Comparison of ENCODE assay signal across 13 mouse cellular contexts in the genomic region with DNA sequence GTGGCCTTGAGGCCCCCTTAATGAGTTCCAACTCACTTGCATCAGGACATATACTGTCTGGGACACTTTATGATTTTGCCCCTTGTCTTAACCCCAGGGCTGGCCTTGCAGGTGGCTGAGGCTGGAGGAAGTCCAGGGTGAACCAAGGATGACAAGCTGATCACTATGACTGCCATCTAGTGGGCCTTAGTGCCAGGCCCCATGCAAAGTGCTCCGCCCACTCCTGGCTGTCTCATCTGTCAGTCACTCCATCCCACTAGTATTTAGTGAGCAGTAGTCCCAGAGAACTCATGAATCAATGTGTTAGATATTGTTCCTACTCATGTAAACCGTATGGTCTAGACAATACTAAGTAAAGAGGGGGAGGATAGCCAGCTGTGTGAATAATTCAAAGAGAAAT.
A peak's percentile ranks its signal among the peaks of the same experiment; 100 is the strongest.
DNase-seq lines count a peak whose midpoint lies in the region; ATAC-seq lines count a peak whose summit lies in the region.
"Had no signal": no experiment of that assay in that cellular context is flagged by ENCODE, and none has a peak within 500 bp of the region (broad histone marks: within the 10 kb centered on the region; RNA-seq: fewer than 3 reads in every experiment).

No protein-coding gene starts in this region.

- DNase-seq in cerebellum, adult 11 months = peak; percentile 23
- no peak for DNase-seq in cerebellum, adult 11-12 months
- peak; percentile 8 for DNase-seq in heart, postnatal 4 days
- no peak for DNase-seq in heart, postnatal 25 days (ENCODE audit: low spot score)
- DNase-seq in midbrain, embryonic 10.5 days (ENCODE audit: low spot score) = no peak
- peak; percentile 29 to 60 for DNase-seq in layer of hippocampus, postnatal 14 days (ENCODE audit: low spot score in 2 of 2)
- DNase-seq: adrenal gland, postnatal 10 days; kidney, postnatal 4 days; lung, postnatal 4 days; right cerebral cortex, postnatal 14 days; thymus, postnatal 25 days had no signal

- no peak overlapping the region for H3K9ac ChIP-seq in midbrain, embryonic 15.5 days
- H3K9ac ChIP-seq in hindbrain, embryonic 16.5 days (ENCODE audit: low read depth, low read length) = no peak overlapping the region

- intact Hi-C loops in heart, postnatal 25 days (cut with DNase I) = no loop called here

- 0 out of 2 replicates have a peak, but pooled peaks have one; percentile 15 for ATAC-seq in midbrain, embryonic 15.5 days (replicated peaks)
- no peak for ATAC-seq in hindbrain, embryonic 16.5 days

- no peaks in the 10 kb centered on the region for H3K9me3 ChIP-seq in midbrain, embryonic 15.5 days
- H3K9me3 ChIP-seq in midbrain, embryonic 10.5 days (replicated peaks) = no peaks in the 10 kb centered on the region
- H3K9me3 ChIP-seq in hindbrain, embryonic 16.5 days (ENCODE audit: control insufficient read depth, low read length) = no peaks in the 10 kb centered on the region

- no peak overlapping the region for H3K4me2 ChIP-seq in midbrain, embryonic 15.5 days
- no peak overlapping the region for H3K4me2 ChIP-seq in hindbrain, embryonic 16.5 days (ENCODE audit: low read length)

- WGBS in midbrain, embryonic 15.5 days = 72% methylated on average over 2 of the region's 2 CpGs
- 79% methylated on average over 2 of the region's 2 CpGs for WGBS in midbrain, embryonic 10.5 days
- WGBS in hindbrain, embryonic 16.5 days = 78% methylated on average over 2 of the region's 2 CpGs

- peak overlapping the region; percentile 59 for H3K27ac ChIP-seq in midbrain, embryonic 15.5 days
- H3K27ac ChIP-seq in midbrain, embryonic 10.5 days (replicated peaks) = no peak overlapping the region
- H3K27ac ChIP-seq in hindbrain, embryonic 16.5 days (ENCODE audit: low read depth, low read length) = no peak overlapping the region

- H3K27me3 ChIP-seq in midbrain, embryonic 15.5 days (replicated peaks) = no peaks in the 10 kb centered on the region
- no peaks in the 10 kb centered on the region for H3K27me3 ChIP-seq in midbrain, embryonic 10.5 days (ENCODE audit: low read depth, poor library complexity, severe bottlenecking)
- no peaks in the 10 kb centered on the region for H3K27me3 ChIP-seq in hindbrain, embryonic 16.5 days (replicated peaks; ENCODE audit: control insufficient read depth, insufficient read depth, low read length)

- H3K36me3 ChIP-seq in midbrain, embryonic 15.5 days (replicated peaks) = no peaks in the 10 kb centered on the region
- no peaks in the 10 kb centered on the region for H3K36me3 ChIP-seq in midbrain, embryonic 10.5 days
- no peaks in the 10 kb centered on the region for H3K36me3 ChIP-seq in hindbrain, embryonic 16.5 days (ENCODE audit: control insufficient read depth, insufficient read depth, low read length)

- H3K4me1 ChIP-seq in midbrain, embryonic 15.5 days = peaks cover 53% of the 10 kb centered on the region
- peaks cover 47% of the 10 kb centered on the region for H3K4me1 ChIP-seq in midbrain, embryonic 10.5 days
- H3K4me1 ChIP-seq in hindbrain, embryonic 16.5 days (ENCODE audit: control insufficient read depth, insufficient read depth, low read depth, low read length) = peaks cover 23% of the 10 kb centered on the region

- no peak overlapping the region for H3K4me3 ChIP-seq in midbrain, embryonic 15.5 days
- H3K4me3 ChIP-seq in midbrain, embryonic 10.5 days = no peak overlapping the region
- H3K4me3 ChIP-seq in hindbrain, embryonic 16.5 days (ENCODE audit: low read length) = no peak overlapping the region

Comparison
In these comparisons a context has a peak if more than half of its experiments do, and no peak if none do; other contexts are left out.
1. DNase-seq: peak in cerebellum, adult 11 months (single experiment), heart, postnatal 4 days (single experiment) and layer of hippocampus, postnatal 14 days (2 of 2); none in cerebellum, adult 11-12 months (single experiment), heart, postnatal 25 days (single experiment) and midbrain, embryonic 10.5 days (single experiment).